Mouse (Mus musculus) skeletal muscle tissue, adult 2 months (tissue): Measurements from ENCODE around the gene D3Ertd254e.
"Not testable (repeated sequence)": the region's sequence is repeated elsewhere in the genome, so short reads cannot be mapped to it uniquely, and the experiment has no call there.

Source experiments
- DNase-seq: peaks from one replicate; pipeline ENCODE4 v3.0.0-alpha.2; 2012; ENCODE audit warnings: low read depth, low spot score

The D3Ertd254e gene

GRCm38 (mm10) chr3:36150934-36151686 lies at the start of gene D3Ertd254e:
Gene D3Ertd254e (plus strand): TSS chr3:36151017.
- DNase-seq, result peak; percentile 78

DNA sequence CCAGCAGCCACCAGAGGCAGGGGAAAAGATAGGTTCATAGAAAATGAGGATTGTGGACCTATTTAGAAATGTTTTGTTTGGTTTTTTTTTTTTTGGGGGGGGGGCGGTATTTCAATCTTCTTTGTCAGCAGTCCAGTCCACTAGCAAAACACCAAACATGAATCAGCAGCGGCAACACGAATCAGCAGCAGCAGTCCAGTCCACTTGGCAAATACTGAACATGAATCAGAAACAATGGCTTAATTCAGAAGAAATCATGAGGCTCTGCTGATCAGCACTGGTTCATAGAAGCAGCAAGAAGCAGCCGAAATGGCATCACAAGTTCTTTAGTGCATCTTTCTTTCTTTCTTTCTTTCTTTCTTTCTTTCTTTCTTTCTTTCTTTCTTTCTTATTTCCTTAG lies 34.7 kb upstream of the D3Ertd254e start:
- no peak for DNase-seq

DNA sequence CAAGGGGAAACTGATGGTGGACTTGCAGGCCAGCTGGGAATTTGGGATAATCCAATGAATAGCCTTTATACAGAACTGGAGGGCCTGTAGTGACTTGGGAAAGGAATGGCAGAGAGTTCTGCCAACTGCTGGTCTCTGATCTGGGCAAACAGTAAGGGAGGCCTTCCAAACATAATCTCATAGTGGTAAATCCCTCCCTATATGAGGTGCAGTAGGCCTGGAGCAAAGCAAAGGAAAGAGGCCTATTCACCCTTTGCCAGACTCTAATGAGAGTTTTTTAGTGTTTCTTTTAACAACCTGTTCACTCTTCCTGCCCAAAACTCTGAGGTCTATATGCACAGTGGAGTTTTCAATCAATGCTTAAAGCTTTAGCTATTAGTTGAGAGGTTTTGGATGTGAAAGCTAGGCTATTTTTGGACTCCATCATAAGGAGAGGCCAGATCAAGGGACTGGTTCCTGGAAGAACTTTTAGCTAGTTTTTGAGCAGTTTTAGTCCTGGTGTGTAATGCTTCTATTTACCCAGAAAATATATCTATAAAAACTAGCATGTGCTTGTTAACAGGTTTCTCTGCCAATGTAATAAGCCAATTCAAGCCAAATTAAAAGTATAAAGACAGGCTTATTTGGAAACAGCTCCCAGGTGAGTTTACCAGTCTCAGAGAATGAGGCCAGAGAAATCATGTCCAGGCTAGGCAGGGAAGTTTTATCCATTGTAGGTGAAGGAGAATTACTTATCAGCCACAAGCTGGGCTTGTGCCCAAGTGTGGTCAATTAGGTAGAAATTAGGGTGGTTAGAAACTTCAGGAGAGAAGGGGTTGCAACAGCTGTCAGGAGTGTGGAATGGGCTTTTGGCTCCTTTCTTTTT lies 30.9 kb upstream of the D3Ertd254e start:
- DNase-seq, result no peak

DNA sequence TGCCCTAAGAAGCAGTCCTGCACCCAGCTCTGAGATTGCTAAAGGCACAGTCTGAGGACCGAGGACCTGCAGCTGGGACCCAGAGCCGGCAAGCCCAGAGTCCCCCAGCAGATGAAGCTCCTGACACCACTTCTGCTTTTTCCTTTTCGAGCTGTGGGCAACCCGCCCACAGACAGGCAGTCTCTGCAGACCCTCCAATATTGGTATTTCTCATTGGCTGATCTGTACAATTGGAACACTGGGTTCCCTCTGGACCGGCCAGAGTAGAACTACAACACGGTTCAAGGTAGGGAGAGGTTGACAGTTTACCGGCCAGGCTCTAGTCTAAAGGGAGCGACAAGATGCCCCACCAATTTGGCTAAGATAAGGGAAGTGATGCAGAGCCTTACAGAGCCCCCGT lies 24.6 kb upstream of the D3Ertd254e start:
- not testable (repeated sequence) for DNase-seq

GRCm38 (mm10) chr3:36136152-36136551 lies 14.7 kb upstream of the D3Ertd254e start:
- DNase-seq, result no peak

GRCm38 (mm10) chr3:36137560-36137959 lies 13.3 kb upstream of the D3Ertd254e start:
- no peak for DNase-seq

- no peak for DNase-seq
Measured at GRCm38 (mm10) chr3:36138171-36138660, 12.6 kb upstream of the D3Ertd254e start.

DNA sequence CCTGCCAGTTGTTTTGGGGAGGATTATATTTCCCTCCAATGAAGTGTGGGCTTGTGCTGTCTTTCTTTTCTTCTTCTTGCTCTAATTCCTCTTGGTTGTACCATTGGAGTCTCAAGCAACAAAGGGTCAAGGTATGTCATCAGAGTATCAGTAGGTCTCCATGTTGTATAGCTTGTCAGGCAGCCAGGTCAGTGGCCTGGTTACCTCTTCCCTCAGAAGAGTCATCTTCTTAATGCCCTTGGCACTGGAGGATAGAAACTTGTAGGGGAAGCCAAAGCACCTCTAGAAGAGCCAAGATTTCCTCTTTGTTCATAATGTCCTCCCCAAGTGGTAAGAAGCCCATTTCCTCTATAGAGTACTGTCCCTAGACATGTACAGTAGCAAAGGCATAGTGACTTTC lies 11.8 kb upstream of the D3Ertd254e start:
- DNase-seq, result no peak

- DNase-seq, result no peak
Measured at GRCm38 (mm10) chr3:36150537-36150933, 282 bp upstream of the D3Ertd254e start.

DNA sequence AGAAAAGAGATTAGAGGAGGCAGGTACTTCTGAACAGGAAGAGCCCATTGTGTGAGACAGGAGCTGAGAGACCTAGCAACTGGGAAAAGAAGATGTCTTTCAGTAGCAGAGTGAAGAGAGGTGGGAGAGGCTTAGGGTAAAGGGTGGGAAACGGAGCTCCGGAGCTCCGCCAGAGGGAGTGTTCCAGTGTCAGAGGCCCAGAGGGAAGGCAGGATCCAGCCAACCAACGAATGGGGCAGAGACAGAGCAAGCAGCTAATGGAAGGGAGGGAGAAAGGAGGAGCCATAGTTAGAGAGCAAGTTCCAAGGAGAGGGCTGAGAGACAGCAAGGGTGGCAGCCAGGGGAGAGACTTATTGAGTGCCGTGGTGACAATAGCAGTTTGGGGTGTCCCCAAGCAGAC lies 4.5 kb downstream of the D3Ertd254e start:
- no peak for DNase-seq

DNA sequence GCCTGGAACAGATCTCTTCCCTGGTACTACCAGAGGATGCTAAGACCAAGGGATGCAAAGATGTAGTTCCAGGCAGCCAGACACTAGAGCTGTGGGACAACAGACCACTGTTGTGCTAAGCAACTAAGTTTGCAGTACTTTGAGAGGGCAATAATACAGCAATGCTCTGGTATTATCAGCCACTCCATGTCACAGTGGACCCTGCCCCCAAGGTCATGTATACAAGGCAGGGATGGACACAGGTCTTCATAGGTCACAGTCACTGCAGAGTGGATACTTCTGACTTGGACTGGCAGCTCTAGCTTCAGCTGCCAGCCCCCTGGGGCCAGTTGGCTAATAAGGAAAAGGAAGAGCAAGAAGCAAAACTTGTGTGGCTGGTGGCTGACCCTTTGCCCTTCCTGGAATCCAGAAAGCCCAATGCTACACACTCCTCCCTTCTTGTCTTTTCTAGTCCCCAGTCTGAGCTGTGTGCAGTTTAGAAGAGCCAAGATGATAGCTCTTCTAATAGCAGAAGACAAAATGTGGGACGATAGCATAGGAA lies 19.9 kb downstream of the D3Ertd254e start:
- no peak for DNase-seq

GRCm38 (mm10) chr3:36171348-36171747 lies 20.5 kb downstream of the D3Ertd254e start:
- no peak for DNase-seq

- DNase-seq, result no peak
Measured at GRCm38 (mm10) chr3:36173761-36174160, 22.9 kb downstream of the D3Ertd254e start.

GRCm38 (mm10) chr3:36181519-36181918 lies 30.7 kb downstream of the D3Ertd254e start:
- peak; percentile 3 for DNase-seq

DNA sequence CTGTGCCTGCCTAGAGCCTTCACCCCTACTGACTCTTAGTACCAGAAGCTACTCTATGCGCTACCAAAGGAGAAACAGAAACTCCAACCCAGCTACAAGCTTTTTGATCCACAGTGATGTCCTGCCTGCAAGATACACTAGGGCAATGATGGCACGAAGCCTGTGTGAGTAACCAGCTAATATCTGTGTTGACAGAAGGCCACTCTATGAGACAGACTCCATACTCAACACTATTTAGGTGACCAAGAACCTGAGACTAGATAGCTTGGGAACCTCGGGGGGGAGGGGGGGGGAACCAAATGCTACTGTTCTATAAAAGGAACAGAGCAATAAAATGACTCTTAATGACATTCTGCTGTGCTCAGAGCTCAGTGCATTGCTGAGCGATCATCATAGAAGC lies 35.7 kb downstream of the D3Ertd254e start:
- no peak for DNase-seq

GRCm38 (mm10) chr3:36189243-36189642 lies 38.4 kb downstream of the D3Ertd254e start:
- DNase-seq, result no peak

- no peak for DNase-seq
Measured at GRCm38 (mm10) chr3:36201098-36201497, 50.3 kb downstream of the D3Ertd254e start.

DNA sequence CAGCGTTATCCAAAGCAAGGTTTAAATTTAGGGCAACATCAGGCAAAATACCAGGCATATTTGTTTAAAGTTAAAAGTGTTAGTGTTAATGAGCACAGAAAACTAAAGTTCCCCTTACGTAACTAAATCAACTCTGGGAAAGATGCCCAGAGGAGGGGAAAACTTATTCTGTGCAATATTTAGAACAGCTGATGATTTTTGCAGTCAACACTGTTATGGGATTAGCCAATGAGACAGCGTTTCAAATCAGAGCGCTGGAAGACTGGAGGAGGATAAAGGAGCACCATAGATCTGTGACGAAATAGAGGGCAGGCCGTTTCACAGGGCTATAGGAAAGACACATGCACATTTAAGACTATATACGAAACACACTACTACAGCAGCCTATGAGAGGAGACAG lies 52.1 kb downstream of the D3Ertd254e start:
- DNase-seq, result no peak

GRCm38 (mm10) chr3:36207520-36208264 lies 56.9 kb downstream of the D3Ertd254e start:
- no peak for DNase-seq

DNA sequence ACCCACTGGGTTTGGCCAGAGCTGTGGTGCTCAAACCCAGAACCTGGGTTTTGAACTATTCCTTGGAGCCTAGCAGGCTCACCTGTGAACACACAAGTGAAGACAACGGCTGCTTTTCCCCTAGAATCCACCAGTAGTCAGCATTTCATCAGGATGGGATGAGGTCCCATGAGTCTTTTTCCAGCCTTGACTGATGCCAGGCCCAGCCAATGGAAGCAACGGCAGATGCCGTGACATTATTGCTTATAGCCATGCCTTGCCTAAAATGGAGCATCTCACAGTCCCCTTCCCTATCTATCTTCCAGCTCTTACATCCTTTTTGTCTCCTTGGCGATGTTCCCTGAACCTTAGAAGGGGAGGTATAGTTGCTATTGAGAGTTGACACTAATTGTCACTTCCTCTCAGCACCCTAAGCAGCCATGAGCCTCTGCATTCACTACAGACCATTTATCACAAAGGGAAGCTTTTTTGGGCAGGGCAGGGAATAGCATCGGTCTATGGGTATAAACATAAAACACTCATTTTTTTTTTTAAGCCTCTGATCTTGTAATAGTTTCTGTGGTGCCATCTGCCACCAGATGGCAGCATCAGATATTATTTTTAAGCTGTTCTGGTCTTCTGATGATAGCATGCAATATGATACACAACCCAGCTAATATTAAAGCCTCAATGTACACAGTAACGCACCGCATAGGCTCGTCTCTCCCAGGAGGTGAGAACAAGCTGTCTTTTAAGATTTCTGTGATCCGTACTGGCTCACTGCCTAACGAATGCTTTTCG lies 59.1 kb downstream of the D3Ertd254e start:
- DNase-seq, result peak; percentile 32

DNA sequence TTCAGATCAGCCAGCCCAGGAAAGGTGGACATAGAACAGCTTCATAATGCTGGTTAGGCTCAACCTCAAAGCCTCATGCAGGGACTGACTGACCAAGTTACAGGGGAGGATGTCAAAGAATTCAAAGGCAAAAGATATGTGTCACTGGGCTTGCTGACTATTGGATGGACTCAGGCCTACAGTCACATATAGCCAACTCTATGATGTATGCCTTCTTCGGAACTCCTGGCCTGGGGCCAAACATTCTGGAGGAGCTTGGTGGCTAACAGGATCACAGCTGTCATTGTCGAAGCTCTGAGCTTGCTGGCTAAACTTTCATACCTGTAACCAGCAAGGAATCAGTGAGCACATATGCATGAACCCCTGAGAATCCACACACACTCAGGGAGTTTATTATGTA lies 60.1 kb downstream of the D3Ertd254e start:
- no peak for DNase-seq
